Comparison of ENCODE assay signal across 8 mouse cellular contexts in the genomic region with DNA sequence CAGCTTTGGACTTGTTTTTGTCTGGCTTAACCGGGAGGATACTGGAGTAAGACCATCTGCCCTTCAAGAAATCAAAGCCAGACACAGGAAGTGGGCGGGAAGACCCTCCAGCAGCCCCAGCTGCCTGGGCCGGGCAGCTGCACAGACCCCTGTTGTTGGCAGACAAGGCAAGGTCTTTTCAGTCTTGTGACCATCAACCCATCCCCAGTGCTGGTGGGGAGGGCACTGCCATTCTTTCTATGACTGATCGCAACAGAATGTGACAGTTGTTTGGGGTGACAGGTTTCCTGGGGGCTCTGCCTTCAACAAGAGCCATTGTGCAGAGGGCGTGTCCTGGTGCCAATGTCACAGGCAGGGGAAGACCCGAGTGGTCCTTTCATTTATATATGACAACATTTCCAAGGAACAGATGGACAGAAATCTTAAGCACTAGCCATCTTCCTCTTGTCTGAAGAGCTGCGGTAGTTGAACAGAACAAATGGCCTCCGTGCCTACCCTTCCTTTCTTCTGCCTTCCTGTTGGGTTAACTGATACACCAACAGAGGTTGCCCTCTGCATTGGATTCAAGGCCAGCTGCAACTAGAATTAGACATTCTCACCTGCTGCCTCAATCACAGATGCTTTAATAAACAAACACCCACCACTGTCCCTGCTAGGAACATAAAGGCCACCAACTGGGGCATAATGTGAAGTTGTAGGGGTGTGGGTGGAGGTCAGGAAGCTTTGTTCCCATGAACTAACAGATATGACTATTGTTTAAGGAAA.
DNase-seq lines count a peak whose midpoint lies in the region; ATAC-seq lines count a peak whose summit lies in the region.
"Had no signal": no experiment of that assay in that cellular context is flagged by ENCODE, and none has a peak within 500 bp of the region (broad histone marks: within the 10 kb centered on the region; RNA-seq: fewer than 3 reads in every experiment).

No protein-coding gene starts in this region.

- no peaks in the 10 kb centered on the region for H3K9me3 ChIP-seq in intestine, embryonic 15.5 days
- no peaks in the 10 kb centered on the region for H3K9me3 ChIP-seq in neural tube, embryonic 11.5 days (ENCODE audit: control insufficient read depth, low read length)
- H3K9me3 ChIP-seq in heart, embryonic 11.5 days (replicated peaks; ENCODE audit: control insufficient read depth, low read length): no peaks in the 10 kb centered on the region
- no peaks in the 10 kb centered on the region for H3K9me3 ChIP-seq in forebrain, embryonic 15.5 days

- no peaks in the 10 kb centered on the region for H3K36me3 ChIP-seq in intestine, embryonic 15.5 days
- no peaks in the 10 kb centered on the region for H3K36me3 ChIP-seq in neural tube, embryonic 11.5 days (ENCODE audit: control insufficient read depth, insufficient read depth, low read length)
- no peaks in the 10 kb centered on the region for H3K36me3 ChIP-seq in heart, embryonic 11.5 days (ENCODE audit: control insufficient read depth, insufficient read depth, low read length)
- no peaks in the 10 kb centered on the region for H3K36me3 ChIP-seq in forebrain, embryonic 15.5 days

- 0 out of 2 replicates have a peak, but pooled peaks cover 3% of the 10 kb centered on the region for H3K4me1 ChIP-seq in intestine, embryonic 15.5 days (replicated peaks)
- H3K4me1 ChIP-seq in neural tube, embryonic 11.5 days (ENCODE audit: control insufficient read depth, insufficient read depth, low read length): no peaks in the 10 kb centered on the region
- H3K4me1 ChIP-seq in heart, embryonic 11.5 days (ENCODE audit: control insufficient read depth, insufficient read depth, low read length): no peaks in the 10 kb centered on the region
- H3K4me1 ChIP-seq in forebrain, embryonic 15.5 days: peaks cover 27% of the 10 kb centered on the region

- H3K27ac ChIP-seq in intestine, embryonic 15.5 days: no peak overlapping the region
- H3K27ac ChIP-seq in neural tube, embryonic 11.5 days (ENCODE audit: low read depth, low read length): no peak overlapping the region
- H3K27ac ChIP-seq in heart, embryonic 11.5 days (ENCODE audit: low read depth, low read length): no peak overlapping the region
- no peak overlapping the region for H3K27ac ChIP-seq in forebrain, embryonic 15.5 days (replicated peaks)

- 61% methylated on average over 8 of the region's 8 CpGs for WGBS in intestine, embryonic 15.5 days
- WGBS in neural tube, embryonic 11.5 days: 50% methylated on average over 8 of the region's 8 CpGs
- 58% methylated on average over 8 of the region's 8 CpGs for WGBS in heart, embryonic 11.5 days (ENCODE audit: insufficient replicate concordance)
- WGBS in forebrain, embryonic 15.5 days: 77% methylated on average over 8 of the region's 8 CpGs

- H3K27me3 ChIP-seq in intestine, embryonic 15.5 days (replicated peaks): no peaks in the 10 kb centered on the region
- H3K27me3 ChIP-seq in neural tube, embryonic 11.5 days (ENCODE audit: control insufficient read depth, insufficient read depth, low read length): no peaks in the 10 kb centered on the region
- no peaks in the 10 kb centered on the region for H3K27me3 ChIP-seq in heart, embryonic 11.5 days (ENCODE audit: control insufficient read depth, insufficient read depth, low read length)
- no peaks in the 10 kb centered on the region for H3K27me3 ChIP-seq in forebrain, embryonic 15.5 days

- no peak overlapping the region for H3K4me3 ChIP-seq in intestine, embryonic 15.5 days (replicated peaks)
- no peak overlapping the region for H3K4me3 ChIP-seq in neural tube, embryonic 11.5 days (ENCODE audit: low read depth, low read length)
- no peak overlapping the region for H3K4me3 ChIP-seq in heart, embryonic 11.5 days (ENCODE audit: low read depth, low read length)
- no peak overlapping the region for H3K4me3 ChIP-seq in forebrain, embryonic 15.5 days

- no peak overlapping the region for H3K9ac ChIP-seq in intestine, embryonic 15.5 days
- no peak overlapping the region for H3K9ac ChIP-seq in neural tube, embryonic 11.5 days (ENCODE audit: low read length)
- H3K9ac ChIP-seq in heart, embryonic 11.5 days (ENCODE audit: low read depth, low read length): no peak overlapping the region
- H3K9ac ChIP-seq in forebrain, embryonic 15.5 days (replicated peaks): no peak overlapping the region

- no peak overlapping the region for H3K4me2 ChIP-seq in intestine, embryonic 15.5 days (replicated peaks)
- no peak overlapping the region for H3K4me2 ChIP-seq in neural tube, embryonic 11.5 days (ENCODE audit: low read depth)
- no peak overlapping the region for H3K4me2 ChIP-seq in heart, embryonic 11.5 days
- no peak overlapping the region for H3K4me2 ChIP-seq in forebrain, embryonic 15.5 days (replicated peaks)

- DNase-seq in left cerebral cortex, postnatal 4 days: peak; percentile 82
- DNase-seq in left cerebral cortex, adult 9 months (ENCODE audit: low spot score in 2 of 2): no peak
- DNase-seq in embryo, embryonic 9.5 days (ENCODE audit: extremely low spot score): peak; percentile 48
- DNase-seq in neural tube, embryonic 11.5 days (ENCODE audit: low spot score): peak; percentile 46
- DNase-seq: gastrocnemius, postnatal 36 days had no signal

- peak; percentile 28; the same call in 1 of the 2 replicates for ATAC-seq in intestine, embryonic 15.5 days
- peak; percentile 56; the same call in 1 of the 2 replicates for ATAC-seq in neural tube, embryonic 11.5 days (ENCODE audit: insufficient read depth, low FRiP score, low TSS enrichment)
- ATAC-seq in heart, embryonic 11.5 days (replicated peaks; ENCODE audit: insufficient number of reproducible peaks, low FRiP score, low TSS enrichment): no peak
- ATAC-seq in forebrain, embryonic 15.5 days (replicated peaks): no peak

- intact Hi-C loops in left cerebral cortex, postnatal 4 days (cut with DNase I): no loop called here

Comparison
In these comparisons a context has a peak if more than half of its experiments do, and no peak if none do; other contexts are left out.
1. DNase-seq: peak in left cerebral cortex, postnatal 4 days (single experiment), embryo, embryonic 9.5 days (single experiment) and neural tube, embryonic 11.5 days (single experiment); none in left cerebral cortex, adult 9 months (0 of 2).
2. ATAC-seq: peak in intestine, embryonic 15.5 days (single experiment) and neural tube, embryonic 11.5 days (single experiment); none in heart, embryonic 11.5 days (single experiment) and forebrain, embryonic 15.5 days (single experiment).